Mouse (Mus musculus) hematopoietic stem cell, adult 5-6 weeks (primary cell): ENCODE results near the gene Parm1. TPM values are rescaled to one million over a fixed set of nuclear protein-coding genes. Genes with fewer than 3 reads are reported as not detected.
A peak's percentile ranks its signal among the peaks of the same experiment; 100 is the strongest.

ENCODE experiments used
- ATAC-seq, 2 experiments: fragments of 125-278 bp in 1 of 2; replicated peaks in 1 of 2; 2 replicates each; pipeline ENCODE4 v1.8.0; 2016 to 2017; ENCODE audit warnings: inconsistent platforms in 2 of 2, mild to moderate bottlenecking in 2 of 2, moderate number of reproducible peaks in 2 of 2, low read depth in 1 of 2, moderate TSS enrichment in 1 of 2; ENCODE audit not compliant: low FRiP score in 2 of 2, poor library complexity in 2 of 2, severe bottlenecking in 2 of 2, insufficient read depth in 1 of 2, low TSS enrichment in 1 of 2
- total RNA-seq: library from RNA; stranded (forward); fragments of 172-1452, 232-1000 nt; gene quantifications from 2 replicates; pipeline ENCODE4 v1.2.3, GENCODE M21; 2017

The Parm1 gene
- total RNA-seq = 0.99 and 1.5 TPM in 2 replicates

DNA sequence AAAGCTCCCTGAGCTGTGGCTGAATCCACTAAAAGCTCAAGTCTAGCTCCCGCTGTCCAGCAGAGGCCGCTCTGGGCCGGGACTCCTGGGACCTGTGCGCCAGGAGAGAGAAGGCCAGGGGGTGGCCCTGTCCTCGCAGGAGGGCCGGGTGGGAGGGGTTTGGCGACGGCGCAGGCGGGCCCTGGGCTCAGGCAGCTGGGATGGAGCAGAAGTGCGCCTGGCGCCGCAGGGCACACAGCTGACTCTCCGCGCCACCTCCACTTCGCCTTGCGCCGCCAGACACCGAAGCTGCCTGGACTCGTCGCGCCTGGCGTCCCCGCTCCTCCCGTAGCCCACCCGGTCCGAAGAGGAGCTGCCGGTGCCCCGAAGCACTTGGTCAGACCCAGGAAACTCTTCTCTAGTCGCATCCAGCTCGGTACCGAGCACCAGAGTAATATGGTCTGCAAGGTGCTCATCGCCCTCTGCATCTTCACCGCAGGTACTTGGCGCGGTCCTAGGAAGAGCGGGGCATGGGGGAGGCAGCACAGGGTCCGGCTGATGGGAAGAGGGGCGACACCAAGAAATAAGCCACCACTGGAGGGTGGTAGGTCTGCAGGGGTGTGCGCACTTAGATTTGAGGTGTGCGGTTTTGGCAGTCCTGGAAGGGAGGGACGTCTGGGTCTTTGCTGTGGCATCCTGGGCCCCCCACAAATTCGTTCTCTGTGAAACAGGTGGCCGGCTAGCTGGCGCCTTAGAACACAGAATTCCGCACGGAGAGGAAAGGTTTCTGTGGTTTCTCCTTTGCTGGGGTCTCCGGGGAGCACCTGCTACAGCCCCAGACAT is at the start of gene Parm1:
Parm1 (plus strand) TSS at position 136 of the 822 bp plus-strand sequence.
- ATAC-seq = peak; percentile 94 to 96

DNA sequence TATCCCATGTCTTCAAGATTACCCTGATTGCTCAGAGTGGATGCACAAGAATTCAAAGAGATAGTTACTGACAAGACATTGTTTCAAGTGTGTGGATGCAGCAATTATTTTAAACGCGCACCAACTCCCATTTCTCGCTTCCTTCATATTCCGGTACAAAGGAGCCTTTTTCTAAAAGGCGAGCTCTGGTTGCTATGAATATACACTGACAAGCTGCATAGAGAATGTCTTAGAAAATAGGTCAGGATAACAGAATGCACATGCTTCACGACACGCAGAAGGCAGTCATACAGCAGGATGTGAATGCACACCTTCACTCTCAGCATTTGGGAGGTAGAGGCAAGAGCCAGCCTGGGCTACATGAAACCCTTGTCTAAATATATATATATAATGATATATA is 42.2 kb upstream of the Parm1 start:
- ATAC-seq = no peak

DNA sequence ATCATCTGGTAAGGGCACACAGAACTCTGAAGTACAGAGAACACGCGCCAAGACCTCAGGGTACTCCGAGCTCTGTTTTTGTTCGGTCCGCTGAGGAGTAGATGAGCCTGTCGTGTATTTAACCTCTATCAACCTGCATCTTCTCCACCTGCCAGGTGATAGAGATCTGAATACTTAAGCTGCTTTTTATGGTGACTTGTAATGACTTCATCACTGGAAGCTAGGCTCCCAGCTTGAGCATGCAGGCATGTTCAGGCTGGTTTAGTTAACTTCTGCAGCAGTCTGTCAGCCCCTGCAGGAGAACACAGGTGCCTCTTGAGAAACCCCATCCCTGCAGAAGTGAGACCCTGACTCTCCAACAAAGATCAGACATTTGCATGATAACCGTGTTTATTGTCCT is 40.6 kb upstream of the Parm1 start:
- ATAC-seq = no peak

DNA sequence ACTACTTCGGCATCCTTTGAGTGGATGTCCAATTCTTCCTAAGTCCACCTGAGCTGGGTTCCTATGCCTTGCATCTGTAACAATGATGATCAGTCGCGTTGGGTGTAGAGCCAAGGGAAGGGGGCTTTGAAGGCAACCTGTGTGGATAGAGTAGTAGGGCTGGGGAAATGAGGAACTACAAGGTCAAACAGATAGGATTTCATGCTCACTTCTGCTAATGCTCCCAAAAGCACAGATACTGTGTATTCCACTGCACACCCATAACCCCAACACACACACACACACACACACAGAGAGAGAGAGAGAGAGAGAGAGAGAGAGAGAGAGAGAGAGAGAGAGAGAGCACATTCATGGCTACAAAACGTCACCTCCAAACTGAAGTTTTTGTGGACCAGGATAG is 38.7 kb upstream of the Parm1 start:
- no peak for ATAC-seq

DNA sequence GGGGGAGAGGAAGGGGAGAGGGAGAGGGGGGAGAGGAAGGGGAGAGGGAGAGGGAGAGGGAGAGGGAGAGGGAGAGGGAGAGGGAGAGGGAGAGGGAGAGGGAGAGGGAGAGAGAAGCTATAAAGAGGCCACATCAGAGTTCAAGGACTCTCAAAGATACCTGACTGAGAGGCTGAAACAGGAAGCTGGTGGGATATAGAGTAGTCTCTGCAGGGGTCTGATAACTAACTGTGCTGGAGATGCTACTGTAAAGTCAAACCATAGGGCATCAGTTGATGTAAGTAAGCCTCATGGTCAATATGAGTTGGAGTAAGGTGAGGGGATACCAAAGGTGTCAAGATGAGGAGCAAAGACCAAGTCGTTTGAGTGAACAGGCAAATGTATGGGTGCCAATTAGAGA is 37.3 kb upstream of the Parm1 start:
- ATAC-seq = no peak

DNA sequence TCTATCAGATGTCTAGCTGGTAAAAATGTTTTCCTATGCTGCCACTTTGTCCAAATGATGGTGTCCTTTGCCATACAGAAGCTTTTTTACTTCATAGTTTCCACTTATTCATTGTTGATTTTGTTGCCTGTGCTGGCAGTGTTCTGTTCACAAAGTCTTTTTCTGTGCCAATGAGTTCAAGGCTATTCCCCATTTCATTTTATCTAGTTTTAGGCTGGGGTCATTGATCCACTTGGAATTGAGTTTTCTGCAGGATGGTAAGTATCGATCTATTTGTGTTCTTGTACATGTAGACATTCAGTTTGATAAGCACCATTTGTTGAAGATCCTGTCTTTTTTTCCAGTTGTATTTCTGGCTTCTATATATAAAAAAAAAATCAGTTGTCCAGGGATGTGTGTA is 33.1 kb upstream of the Parm1 start:
- no peak for ATAC-seq

DNA sequence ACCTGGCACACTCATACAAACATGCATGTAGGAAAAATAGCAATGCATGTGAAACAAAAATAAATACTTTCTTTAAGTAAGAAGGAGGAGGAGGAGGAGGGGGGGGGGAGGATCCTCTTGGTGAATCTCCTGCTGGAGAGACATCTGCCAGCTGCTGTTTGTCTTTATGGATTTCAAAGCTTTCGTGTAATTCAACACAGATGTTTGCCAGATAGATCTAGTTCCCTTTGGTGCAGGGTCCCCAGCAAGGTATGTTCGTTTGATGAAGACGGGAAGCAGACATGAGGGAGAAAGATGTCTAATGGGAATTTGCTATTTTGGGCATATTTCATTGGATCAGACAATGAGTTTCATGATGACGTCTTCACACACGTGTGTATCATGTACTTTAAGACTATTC is 23.0 kb upstream of the Parm1 start:
- no peak for ATAC-seq

DNA sequence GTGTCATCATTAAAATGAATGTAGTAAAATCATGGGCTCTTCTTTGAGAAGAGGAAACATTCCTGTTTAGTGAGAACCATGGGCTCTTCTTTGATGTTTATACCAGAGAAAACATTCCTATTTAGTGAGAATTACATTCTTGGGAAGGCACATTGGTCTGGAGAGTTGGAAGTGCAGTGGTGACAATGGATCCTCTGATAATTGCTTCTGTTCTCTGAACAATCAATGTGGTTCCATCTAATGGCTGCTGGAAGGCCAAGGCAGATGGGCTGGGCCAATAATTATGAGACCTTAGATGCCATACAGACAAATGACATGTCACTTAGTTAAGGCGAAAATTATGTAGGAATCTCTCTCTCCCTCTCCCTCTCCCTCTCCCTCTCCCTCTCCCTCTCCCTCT is 16.1 kb upstream of the Parm1 start:
- no peak for ATAC-seq

DNA sequence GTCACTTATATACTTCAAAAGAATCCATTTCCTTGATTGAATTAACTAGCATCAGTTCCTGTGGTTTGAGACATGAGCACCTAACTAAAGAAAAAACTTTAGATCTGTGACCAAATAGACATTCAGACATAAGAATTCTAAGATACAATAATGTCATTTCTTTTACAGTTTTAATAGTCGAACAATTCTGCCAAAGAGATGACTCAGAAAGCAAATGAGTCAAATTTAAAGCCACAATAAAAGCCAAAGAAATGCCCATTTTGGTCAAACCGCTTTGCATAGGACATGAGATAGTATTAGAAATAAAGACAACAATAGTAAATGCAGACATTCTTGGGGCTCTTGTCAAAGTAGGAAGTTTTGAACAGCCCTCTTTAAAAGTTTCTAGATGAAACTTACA is 15.0 kb upstream of the Parm1 start:
- no peak for ATAC-seq

DNA sequence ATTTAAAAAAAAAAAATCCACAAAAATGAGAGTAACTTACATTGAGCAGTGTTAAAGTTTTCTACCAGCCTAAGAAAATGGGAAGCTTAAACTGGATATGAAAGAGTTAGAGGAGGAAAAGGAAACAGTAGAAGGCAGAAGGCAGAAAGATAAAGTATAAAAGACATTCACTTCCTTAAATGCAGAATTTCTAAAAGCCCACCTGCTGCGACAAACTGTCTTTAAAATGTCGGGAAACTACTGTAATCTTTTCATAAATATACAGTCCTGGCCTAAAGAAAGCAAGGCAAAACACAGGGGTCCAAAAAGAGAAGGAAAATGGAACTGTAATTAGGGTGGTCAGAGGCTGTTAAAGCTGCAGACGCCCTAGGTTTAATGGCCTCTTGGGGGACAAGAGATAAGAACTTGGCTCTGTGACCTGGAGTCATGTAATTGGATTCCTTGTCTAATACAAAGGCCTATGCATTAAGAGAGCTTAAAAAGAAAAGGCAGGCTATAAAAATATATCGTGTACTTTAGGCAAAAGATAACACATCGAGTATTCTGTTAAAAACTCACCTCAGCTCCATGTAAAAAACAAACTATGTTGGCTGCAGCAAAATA is 13.0 kb upstream of the Parm1 start:
- no peak for ATAC-seq

DNA sequence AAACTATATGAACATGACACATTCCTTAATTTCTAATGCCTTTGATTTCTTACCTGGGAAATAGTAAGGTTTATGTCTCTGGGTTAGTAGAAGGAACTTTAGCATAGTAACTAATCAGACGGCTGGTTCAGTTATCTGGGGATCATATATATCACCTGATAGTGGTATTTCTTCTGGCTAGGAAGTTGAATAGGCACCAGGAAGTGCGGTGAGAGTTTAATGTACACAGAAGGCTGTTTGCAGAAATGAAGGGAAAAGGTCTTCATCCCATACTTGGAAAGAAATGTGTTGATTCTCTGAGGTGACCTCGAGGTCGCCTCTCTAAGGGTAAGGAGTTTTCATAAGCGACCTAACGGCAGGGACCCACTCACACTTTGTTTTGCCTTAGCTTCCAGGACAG is 338 bp upstream of the Parm1 start:
- ATAC-seq = 0 out of 4 replicates have a peak, but pooled peaks of 1 of the 2 experiments have one; percentile 3

DNA sequence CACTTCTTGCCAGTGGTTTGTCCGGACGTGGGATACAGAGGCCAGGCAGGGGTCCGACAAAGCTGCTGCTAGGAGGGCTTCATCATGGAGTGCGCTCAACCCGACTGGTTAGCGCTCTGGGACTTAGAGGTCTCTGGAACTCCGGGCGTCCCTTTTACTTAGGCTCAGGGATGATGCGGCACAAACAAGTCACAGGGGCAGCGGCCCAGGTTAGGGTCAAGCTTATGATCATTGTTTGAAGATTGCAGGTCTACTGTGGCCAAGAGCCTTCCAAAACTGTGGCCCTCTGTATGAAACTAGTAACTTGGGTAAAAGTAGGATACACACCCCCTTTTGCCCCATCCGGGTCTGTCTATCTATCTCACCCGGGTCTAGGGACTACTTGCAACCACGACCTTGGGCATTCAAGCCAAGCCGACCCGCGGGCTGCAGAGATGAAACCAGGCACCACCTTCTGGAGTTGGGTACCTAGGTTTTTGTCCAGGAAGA is 931 bp downstream of the Parm1 start:
- 0 out of 4 replicates have a peak, but pooled peaks have one; percentile 5 to 30 for ATAC-seq

DNA sequence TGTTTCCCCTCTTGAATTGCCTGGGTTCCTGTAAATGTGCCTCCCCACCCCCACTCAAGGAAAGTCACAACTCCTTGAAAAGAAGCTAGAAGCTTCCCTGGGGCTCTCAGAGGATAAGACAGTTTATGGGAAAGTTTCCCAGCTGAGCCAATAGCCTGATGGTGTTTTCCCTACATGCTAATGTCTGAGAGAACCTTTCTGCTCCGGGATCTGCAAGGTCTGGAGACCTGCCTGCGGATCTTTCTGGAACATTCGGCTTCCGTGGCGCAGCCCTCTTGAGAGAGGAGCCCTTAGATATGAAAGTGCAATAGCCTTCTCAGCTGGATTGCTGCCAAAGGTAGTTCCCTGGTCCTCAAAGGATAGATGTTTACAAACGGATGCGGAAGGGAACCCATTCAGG is 1.5 kb downstream of the Parm1 start:
- no peak for ATAC-seq

DNA sequence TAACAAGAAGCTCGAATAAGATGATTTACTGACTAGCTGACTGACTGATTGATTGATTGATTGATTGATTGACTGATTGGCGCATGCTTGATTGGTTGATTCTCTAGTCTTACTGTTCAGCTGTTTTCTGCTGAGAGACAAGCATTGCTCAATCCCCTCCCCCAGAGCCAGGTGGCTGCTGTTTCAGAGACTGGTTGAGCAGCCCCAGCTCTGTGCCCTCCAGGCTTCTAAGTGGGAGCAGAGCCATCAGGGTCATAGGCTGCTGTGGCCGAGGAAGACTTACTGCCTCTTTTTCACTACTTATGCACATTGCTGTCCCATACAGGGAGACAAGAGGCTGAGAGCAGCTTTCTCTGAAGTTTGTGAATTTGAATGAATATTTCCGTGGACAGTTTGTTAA is 2.1 kb downstream of the Parm1 start:
- ATAC-seq = no peak

DNA sequence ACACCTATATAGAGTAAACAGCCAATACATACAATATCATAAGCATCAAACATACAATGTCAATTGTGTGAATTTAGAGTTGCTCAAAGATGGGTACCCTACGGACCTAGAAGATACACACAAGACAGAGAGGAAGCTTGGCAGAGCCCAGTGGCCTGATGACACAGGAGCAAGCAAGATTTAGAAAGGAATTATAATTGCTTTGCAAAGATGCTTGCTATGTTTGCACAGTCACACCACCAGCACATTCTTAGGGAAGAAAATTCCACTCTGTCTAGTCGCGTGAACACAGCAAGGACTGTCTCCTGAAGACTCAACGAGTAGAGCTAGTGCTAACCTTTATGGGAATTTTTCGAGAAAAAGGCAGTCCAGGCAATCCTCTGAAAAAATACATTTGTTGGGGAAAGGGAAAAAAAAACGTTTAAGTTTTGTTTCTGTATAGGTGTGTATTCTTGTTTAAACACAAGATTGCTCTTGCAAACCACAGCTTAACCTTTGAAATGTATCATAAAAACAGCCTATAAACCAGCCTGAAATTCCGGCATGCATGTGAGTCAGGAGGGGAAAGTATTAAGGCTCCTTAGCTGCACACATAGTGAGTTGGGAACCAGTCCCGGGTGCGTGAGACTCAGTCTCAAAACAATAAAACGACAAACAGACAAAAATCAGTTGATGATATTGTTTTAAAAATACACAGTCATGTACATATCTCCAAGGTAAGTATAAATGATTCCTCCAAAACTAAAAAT is 15.5 kb downstream of the Parm1 start:
- ATAC-seq = no peak

DNA sequence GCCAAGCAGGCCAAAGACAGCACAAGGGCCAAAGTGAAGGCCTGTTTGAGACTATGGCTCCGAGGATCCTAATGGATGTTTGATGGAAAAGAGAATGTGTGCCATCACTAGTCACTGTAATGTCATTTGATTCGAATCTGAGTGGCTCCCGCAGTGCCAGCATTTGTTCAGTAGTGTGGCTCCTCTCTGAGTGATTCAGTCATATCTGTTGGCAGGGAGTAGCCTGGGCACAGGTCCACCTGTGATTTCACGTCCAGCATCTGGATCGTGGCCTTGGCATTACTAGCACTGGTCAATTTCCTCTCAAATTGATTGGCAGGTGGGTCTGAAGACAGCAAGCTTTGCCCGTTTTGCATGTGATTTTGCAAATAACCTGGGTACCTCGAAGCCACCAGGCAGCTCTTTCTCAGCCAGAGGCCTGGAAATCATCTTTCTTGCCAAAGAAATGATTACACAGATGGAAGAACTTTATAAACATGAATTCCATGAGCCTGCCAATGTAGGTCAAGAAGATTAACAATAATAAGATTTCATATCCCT is 41.7 kb downstream of the Parm1 start:
- ATAC-seq = no peak

DNA sequence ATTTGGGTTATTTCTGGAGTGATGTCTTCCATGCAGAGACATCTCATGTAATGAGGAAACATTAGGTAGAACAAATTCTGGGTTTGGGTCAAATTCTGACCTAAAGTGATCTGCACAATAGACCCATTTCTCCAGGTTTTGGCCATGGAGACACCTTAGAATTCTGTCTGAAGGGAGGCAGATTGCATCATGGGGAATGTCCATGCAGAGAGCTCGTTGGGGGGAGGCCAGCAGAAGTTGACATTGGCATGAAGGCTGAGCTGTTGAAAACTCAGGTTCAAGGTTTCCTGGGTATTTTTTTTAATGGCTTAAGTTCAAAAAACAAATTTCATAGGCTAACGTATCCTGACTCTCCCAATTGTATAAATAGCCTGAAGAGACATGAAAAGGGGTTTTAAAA is 42.3 kb downstream of the Parm1 start:
- no peak for ATAC-seq

DNA sequence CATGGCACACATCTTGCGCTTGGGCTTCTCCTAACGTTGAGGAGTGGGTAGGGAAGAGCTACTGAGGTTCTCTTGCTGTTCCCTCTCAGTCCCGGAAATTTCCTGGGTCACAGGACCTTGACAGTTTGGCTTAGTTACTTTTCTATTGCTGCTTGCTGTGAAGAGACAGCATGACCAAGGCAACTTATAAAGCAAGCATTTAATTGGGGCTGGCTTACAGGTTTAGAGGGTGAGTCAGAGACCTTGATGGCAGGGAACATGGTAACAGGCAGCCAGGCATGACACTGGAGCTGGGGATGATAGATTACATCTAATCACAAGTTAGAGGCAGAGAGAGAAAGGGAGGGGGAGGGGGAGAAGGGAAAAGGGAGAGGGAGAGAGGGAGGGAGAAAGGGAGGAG is 44.0 kb downstream of the Parm1 start:
- ATAC-seq = no peak
